Mouse (Mus musculus): Measurements from ENCODE around the gene Clpb. TPM values are rescaled to one million over a fixed set of nuclear protein-coding genes. Genes with fewer than 3 reads are reported as not detected.

Clpb gene
- polyA plus RNA-seq, 1 experiment from 2014 or later: 21.1 TPM

DNA sequence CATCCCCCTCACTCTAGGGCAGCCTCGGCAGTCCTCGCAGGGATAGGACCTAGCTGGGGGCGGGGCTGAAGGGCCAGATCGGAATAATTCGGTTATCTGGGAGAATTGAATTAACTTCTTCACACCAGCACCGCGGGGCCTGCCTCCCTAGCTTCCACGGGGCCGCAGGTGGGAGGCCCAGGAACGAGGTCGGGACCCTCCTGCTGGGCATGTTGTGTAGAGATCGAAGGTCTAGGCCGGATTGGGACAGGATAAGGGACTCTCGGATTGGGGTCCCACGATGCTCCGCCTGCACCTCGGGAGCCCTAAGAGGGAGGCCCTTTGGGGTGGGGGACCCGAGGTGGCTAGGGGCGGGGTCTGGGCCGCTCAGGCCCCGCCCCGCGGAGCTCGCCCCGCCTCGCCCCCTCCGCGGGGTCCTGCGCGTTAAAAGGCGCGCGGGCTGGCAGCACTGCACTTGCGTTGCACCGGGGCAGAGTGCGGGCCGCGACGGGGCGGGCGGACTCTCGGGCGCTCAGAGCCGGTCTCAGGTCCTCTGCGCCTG is 154.5 kb downstream of the Clpb start, which contains the start of gene Phox2a:
Phox2a (plus strand) TSS at position 453 of the 541 bp plus-strand sequence.
- no peak for DNase-seq (ENCODE audit: low spot score)
- peak within 1 kb of the TSS; percentile 38 for H3K4me2 ChIP-seq (replicated peaks; ENCODE audit: low read depth, low read length)
- H3K9ac ChIP-seq (replicated peaks; ENCODE audit: low read depth): no peak within 1 kb of the TSS
- H3K9me3 ChIP-seq (ENCODE audit: low read length): no peaks in the 10 kb centered on the region
- WGBS: 2% methylated on average over 28 of the region's 45 CpGs
- ATAC-seq: no peak
- peaks cover 12% of the 10 kb centered on the region for H3K4me1 ChIP-seq (ENCODE audit: insufficient read depth, low read depth, low read length)
- H3K4me3 ChIP-seq (ENCODE audit: low read depth, low read length): peak within 1 kb of the TSS; percentile 19
- no peak within 1 kb of the TSS for H3K27ac ChIP-seq (ENCODE audit: low read length)
- peaks cover 41% of the 10 kb centered on the region for H3K27me3 ChIP-seq (replicated peaks; ENCODE audit: insufficient read depth, low read length)
- no peaks in the 10 kb centered on the region for H3K36me3 ChIP-seq (ENCODE audit: insufficient read depth, low read length)
- TF ChIP-seq EP300 (IDR thresholded peaks at IDR 0.05) (no peak), CTCF (IDR thresholded peaks at IDR 0.05) (no peak)

DNA sequence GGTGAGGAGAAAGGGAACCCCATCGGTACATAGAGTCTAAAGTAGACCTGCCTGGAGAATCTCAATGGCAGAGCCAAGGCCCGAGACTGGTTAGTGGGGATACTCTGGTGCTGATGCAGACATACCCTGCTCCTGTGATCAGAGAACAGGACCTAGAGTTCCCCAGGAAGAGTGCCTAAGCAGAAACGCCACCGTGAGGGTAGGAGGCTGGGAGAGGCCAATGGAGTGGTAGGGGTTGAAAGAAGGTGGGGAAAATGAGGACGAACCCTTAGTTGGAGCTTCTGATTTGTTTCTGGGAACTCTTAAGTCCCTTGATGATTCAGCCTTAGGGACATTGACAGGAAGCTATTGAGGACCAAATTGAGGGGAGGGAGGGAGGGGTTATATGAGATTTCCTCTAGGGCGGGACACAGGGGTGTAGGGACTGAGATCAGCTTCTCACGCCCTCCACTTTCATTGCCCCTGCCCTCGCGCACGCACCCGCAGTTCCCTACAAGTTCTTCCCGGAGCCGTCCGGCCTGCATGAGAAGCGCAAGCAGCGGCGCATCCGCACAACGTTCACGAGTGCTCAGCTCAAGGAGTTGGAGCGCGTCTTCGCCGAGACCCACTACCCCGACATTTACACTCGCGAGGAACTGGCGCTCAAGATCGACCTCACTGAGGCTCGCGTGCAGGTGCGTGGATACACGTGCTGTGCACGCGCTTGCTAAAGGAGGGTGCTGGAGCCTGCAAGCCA is 157.0 kb downstream of the Clpb start:
- no peak overlapping the region for H3K27ac ChIP-seq (ENCODE audit: low read length)
- H3K4me2 ChIP-seq (replicated peaks; ENCODE audit: low read depth, low read length): peak overlapping the region; percentile 37
- peaks cover 6% of the 10 kb centered on the region for H3K36me3 ChIP-seq (ENCODE audit: insufficient read depth, low read length)
- H3K4me3 ChIP-seq (ENCODE audit: low read depth, low read length): peak overlapping the region; percentile 40; the same call in 1 of the 2 replicates
- H3K9ac ChIP-seq (replicated peaks; ENCODE audit: low read depth): no peak overlapping the region
- H3K27me3 ChIP-seq (replicated peaks; ENCODE audit: insufficient read depth, low read length): peaks cover 41% of the 10 kb centered on the region
- H3K9me3 ChIP-seq (ENCODE audit: low read length): no peaks in the 10 kb centered on the region
- 4% methylated on average over 34 of the region's 35 CpGs for WGBS
- no peak for ATAC-seq
- no peak for DNase-seq (ENCODE audit: low spot score)
- peaks cover 12% of the 10 kb centered on the region for H3K4me1 ChIP-seq (ENCODE audit: insufficient read depth, low read depth, low read length)
- TF ChIP-seq EP300 (IDR thresholded peaks at IDR 0.05): no peak
- no peak for TF ChIP-seq CTCF (IDR thresholded peaks at IDR 0.05)

DNA sequence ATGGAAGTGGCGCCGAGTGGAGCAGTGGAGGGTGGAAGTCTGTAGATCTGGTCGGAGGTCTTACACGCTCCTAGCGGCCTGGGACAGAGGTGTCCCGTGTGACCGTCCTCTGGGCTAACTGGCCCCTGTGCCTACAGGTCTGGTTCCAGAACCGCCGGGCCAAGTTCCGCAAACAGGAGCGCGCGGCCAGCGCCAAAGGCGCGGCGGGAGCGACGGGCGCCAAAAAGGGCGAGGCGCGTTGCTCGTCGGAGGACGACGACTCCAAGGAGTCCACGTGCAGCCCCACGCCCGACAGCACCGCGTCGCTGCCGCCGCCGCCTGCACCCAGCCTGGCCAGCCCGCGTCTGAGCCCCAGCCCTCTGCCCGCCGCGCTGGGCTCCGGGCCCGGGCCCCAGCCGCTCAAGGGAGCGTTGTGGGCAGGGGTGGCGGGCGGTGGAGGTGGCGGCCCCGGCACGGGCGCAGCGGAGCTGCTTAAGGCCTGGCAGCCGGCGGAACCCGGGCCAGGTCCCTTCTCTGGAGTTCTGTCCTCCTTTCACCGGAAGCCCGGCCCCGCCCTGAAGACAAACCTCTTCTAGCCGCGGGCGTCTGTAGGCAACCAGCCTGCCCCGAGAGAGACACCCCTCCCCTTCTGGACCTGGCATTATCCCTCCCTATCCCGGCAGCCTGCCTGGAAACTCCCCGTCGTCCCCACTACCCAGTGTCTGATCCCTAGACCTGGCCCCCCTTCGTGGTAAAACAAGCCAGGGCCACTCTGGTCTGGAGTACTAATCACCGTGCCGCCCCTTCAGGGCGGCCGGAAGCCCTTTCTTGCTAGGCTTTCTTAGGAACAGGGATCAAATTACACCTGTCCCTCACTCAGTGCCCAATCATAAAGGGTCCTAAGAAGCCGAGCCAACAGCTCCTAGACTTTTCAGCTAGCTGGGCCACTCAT is 158.4 kb downstream of the Clpb start:
- Histone ChIP-seq H3K27me3 (replicated peaks; ENCODE audit: insufficient read depth, low read length) (peaks cover 41% of the 10 kb centered on the region), H3K4me1 (ENCODE audit: insufficient read depth, low read depth, low read length) (peaks cover 12% of the 10 kb centered on the region), H3K9ac (replicated peaks; ENCODE audit: low read depth) (no peak overlapping the region; the same call in 1 of the 2 replicates), H3K36me3 (ENCODE audit: insufficient read depth, low read length) (peaks cover 16% of the 10 kb centered on the region), H3K4me2 (replicated peaks; ENCODE audit: low read depth, low read length) (peak overlapping the region; percentile 83), H3K4me3 (ENCODE audit: low read depth, low read length) (peak overlapping the region; percentile 40), H3K27ac (ENCODE audit: low read length) (peak overlapping the region; percentile 64), H3K9me3 (ENCODE audit: low read length) (no peaks in the 10 kb centered on the region)
- TF ChIP-seq CTCF (IDR thresholded peaks at IDR 0.05) (no peak), EP300 (IDR thresholded peaks at IDR 0.05) (no peak)
- peak; percentile 80 for DNase-seq (ENCODE audit: low spot score)
- under 1% methylated on average over 62 of the region's 71 CpGs for WGBS
- ATAC-seq: peak; percentile 77

DNA sequence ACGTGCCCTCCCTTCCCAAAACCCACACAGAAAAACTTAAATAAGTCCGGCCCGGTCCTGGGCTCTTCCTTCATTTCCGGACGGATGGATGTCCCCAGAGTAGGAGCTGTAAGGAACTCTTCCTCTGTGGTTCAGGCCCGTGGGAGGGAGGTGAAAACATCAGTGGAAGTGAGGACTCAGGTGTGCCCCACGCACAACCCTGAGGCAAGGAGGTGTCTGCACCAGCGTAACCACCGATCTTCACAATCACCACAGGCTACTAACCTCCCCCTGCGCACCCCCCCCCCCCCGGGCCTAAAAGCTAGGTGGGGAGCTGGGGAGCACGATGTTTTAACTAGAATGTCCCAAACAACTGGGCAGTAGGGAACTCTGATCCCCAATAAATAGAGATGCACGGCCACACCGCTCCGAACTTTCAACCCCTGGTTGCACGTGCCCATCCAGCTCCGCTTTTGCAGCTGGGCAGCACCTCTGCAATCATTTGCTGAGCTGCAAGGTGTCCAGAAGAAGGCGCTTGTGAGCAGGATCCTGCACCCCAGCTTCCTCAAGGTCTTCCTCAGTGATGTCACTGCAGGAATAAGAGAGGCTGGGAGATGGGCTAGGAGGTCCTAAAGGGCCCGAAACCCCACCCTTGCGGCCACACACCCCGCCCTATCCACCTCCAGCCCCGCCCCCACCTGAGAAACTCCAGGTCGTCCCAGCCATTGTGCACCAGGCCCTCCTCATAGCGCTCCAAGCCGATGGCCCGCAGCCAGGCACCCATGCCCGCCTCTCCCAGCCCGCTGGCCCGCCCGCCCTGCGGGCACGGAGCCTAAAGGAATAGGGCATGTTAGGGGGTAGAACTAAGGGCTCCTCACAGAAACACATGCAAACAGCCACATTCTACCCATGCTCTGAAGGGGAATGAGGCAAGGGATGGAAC is 159.7 kb downstream of the Clpb start:
- no peaks in the 10 kb centered on the region for H3K9me3 ChIP-seq (ENCODE audit: low read length)
- no peak overlapping the region for H3K27ac ChIP-seq (ENCODE audit: low read length)
- H3K4me1 ChIP-seq (ENCODE audit: insufficient read depth, low read depth, low read length): peaks cover 12% of the 10 kb centered on the region
- ATAC-seq (peak; percentile 29), DNase-seq (ENCODE audit: low spot score) (peak; percentile 63)
- H3K36me3 ChIP-seq (ENCODE audit: insufficient read depth, low read length): peaks cover 28% of the 10 kb centered on the region
- WGBS: 48% methylated on average over 27 of the region's 32 CpGs
- no peak overlapping the region for H3K4me2 ChIP-seq (replicated peaks; ENCODE audit: low read depth, low read length)
- no peak overlapping the region for H3K4me3 ChIP-seq (ENCODE audit: low read depth, low read length)
- no peak overlapping the region for H3K9ac ChIP-seq (replicated peaks; ENCODE audit: low read depth)
- no peak for TF ChIP-seq EP300 (IDR thresholded peaks at IDR 0.05)
- peak; percentile 65 for TF ChIP-seq CTCF (IDR thresholded peaks at IDR 0.05)
- peaks cover 34% of the 10 kb centered on the region for H3K27me3 ChIP-seq (replicated peaks; ENCODE audit: insufficient read depth, low read length)

DNA sequence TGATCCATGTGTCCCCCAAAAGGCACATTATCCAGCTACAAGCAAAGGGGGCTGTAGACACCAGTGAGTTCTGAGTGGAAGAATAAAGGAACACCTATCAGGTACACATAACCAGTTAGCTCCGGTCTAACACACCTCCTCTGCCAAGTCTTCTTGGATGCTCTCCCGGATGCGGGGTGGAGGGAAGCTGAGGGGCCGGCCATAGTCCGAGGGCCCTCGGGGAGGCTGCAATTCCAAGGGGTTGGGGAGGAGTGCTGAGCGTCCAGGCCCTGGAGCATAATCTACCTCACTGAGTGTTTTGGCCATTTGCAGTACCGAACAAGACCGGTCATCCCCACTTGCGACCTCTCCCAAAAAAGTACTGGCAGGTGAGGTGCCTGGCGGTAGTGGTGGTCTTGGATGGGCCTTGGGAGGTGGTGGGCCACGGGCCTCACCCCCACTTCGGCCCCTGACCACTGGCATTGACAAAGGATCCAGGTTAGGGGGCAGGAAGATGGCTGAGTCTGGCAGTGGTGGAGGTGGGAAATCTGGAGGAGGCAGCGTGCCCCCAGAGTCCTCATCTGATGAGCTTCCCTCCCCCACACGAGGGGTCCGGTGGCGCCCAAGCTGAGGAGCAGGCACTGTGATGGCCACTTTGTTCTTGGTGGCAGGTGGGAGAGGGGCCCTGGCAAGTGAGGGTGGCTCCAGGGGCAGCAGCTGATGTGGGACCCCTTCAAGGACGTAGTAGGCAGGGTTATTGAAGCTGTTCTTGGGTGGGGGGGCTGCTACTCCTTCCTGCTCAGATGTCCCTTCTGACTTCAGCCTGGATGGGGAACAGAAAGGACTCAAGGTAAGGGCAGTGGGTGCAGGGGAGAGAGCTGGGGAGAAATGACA is 160.6 kb downstream of the Clpb start:
- H3K4me3 ChIP-seq (ENCODE audit: low read depth, low read length): no peak overlapping the region
- peaks cover 12% of the 10 kb centered on the region for H3K4me1 ChIP-seq (ENCODE audit: insufficient read depth, low read depth, low read length)
- ATAC-seq (no peak), DNase-seq (ENCODE audit: low spot score) (no peak)
- no peak overlapping the region for H3K9ac ChIP-seq (replicated peaks; ENCODE audit: low read depth)
- no peak overlapping the region for H3K27ac ChIP-seq (ENCODE audit: low read length)
- WGBS: 79% methylated on average over 18 of the region's 18 CpGs
- TF ChIP-seq EP300 (IDR thresholded peaks at IDR 0.05) (no peak), CTCF (IDR thresholded peaks at IDR 0.05) (no peak)
- no peaks in the 10 kb centered on the region for H3K9me3 ChIP-seq (ENCODE audit: low read length)
- peaks cover 36% of the 10 kb centered on the region for H3K36me3 ChIP-seq (ENCODE audit: insufficient read depth, low read length)
- H3K27me3 ChIP-seq (replicated peaks; ENCODE audit: insufficient read depth, low read length): peaks cover 25% of the 10 kb centered on the region
- H3K4me2 ChIP-seq (replicated peaks; ENCODE audit: low read depth, low read length): no peak overlapping the region

Measured in lung, postnatal 0 days (tissue).